Mouse (Mus musculus) kidney, postnatal 10 days (tissue): ENCODE measurements around the gene Cdc26.

Experiments used
- DNase-seq: peaks from one replicate; pipeline ENCODE4 v3.0.0; 2021; ENCODE audit warnings: mixed read lengths

Cdc26 gene

GRCm38 (mm10) chr4:62360805-62361455 is 47.5 kb downstream of the Cdc26 start:
- DNase-seq = no peak

- peak; percentile 97 for DNase-seq
These were observed 48.2 kb downstream of the Cdc26 start, which contains the start of the genes Fkbp15 and Slc31a1 for GRCm38 (mm10) chr4:62360088-62360804. Fkbp15 (minus strand) TSS chr4:62360548. Slc31a1 (plus strand) TSS chr4:62360727.

- DNase-seq = no peak
These were observed 49.1 kb downstream of the Cdc26 start for GRCm38 (mm10) chr4:62359256-62359775.

- DNase-seq = no peak
These were observed 50.8 kb downstream of the Cdc26 start for GRCm38 (mm10) chr4:62357631-62358148.

GRCm38 (mm10) chr4:62349371-62349770 is 59.1 kb downstream of the Cdc26 start:
- DNase-seq = no peak

DNA sequence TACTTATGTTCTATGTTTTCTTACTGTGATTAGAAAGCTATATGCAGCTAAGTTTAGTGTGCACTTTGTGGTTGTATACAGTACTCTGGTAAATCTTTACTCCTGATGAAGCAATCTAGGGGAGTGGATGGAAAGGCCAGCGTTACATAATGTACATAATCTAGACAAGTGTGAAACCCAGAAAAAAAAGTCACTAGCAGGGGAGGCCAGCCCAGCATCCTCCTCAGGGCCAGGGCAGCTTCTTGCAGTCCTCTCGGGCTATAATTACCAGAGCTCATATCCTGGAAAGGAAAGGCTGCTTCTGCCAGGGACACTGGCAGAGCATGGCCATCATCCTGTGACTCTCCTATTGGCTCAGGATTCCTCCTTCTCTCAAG is 60.1 kb downstream of the Cdc26 start:
- no peak for DNase-seq

GRCm38 (mm10) chr4:62347605-62348328 is 60.7 kb downstream of the Cdc26 start:
- peak; percentile 43 for DNase-seq

- DNase-seq = no peak
These were observed 62.6 kb downstream of the Cdc26 start for GRCm38 (mm10) chr4:62345827-62346226.

DNA sequence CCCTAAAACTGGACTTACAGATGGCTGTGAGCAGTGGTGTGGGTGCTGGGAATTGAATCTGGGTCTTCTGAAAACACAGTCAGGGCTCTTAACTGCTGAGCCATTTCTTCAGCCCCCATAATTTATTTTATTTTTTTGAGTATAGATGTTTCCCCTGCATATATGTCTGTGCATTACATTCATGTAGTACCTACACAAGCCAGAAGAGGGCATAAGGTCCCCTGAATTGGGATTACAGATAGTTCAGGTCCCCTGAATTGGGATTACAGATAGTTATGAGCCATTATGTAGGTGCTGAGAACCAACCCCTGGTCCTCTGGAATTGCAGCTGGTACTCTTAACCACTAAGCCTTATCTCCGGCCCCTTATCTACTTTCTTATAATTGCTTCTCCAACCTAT is 64.4 kb downstream of the Cdc26 start:
- no peak for DNase-seq

DNA sequence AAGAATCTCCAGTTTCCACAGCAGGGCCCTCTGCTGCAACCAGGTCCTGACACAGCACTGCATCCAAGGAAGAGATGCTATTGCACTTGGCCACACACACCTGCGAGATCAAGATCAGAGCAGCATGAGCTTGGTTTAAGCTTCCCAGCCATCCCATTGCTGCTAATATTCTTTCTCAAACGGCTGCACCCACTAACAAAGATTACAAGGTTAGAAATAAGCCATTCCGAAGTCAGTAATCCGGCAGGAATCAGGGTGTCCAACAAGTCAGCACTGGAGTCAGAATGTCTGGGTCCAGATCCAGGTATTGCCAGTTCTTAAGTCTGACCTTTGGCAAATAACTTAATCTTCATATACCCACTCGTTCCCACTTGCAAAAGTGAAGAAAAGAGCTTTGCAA is 69.9 kb downstream of the Cdc26 start:
- DNase-seq = no peak
